Mouse (Mus musculus) NIH3T3 (cell line): ENCODE results near the gene Tmprss3.

Source experiments
- DNase-seq: peaks from one replicate; pipeline ENCODE4 v3.0.0-alpha.2; 2012; ENCODE audit warnings: low read depth

Tmprss3 gene

GRCm38 (mm10) chr17:31136291-31136690 is 62.5 kb downstream of the Tmprss3 start:
- DNase-seq, result no peak

GRCm38 (mm10) chr17:31134913-31135312 is 63.9 kb downstream of the Tmprss3 start:
- no peak for DNase-seq

GRCm38 (mm10) chr17:31133776-31134175 is 65.0 kb downstream of the Tmprss3 start:
- no peak for DNase-seq

GRCm38 (mm10) chr17:31131269-31131821 is 67.4 kb downstream of the Tmprss3 start:
- DNase-seq, result no peak

- DNase-seq, result no peak
These were observed 69.3 kb downstream of the Tmprss3 start, which contains the start of gene Tff3 for GRCm38 (mm10) chr17:31129452-31129851. Gene Tff3, minus strand, starts transcription at chr17:31129646.
